Mouse (Mus musculus) midbrain, embryonic 12.5 days (tissue): ENCODE data around the gene Rfc1. TPM values are rescaled to one million over a fixed set of nuclear protein-coding genes. Genes with fewer than 3 reads are reported as not detected.

Experiments
- ATAC-seq: fragments of 200-750 bp; cut with Nextera tagmentation; 2 replicates; pipeline ENCODE4 v1.8.0; 2017; ENCODE audit warnings: low read depth, moderate TSS enrichment, moderate library complexity; ENCODE audit not compliant: low FRiP score
- H3K27ac ChIP-seq: fragments of 300-500 bp; sonication (generic); replicated peaks from 2 replicates; pipeline ENCODE4 v1.5.1; 2016; ENCODE audit warnings: mild to moderate bottlenecking
- H3K27me3 ChIP-seq: fragments of 300-500 bp; sonication (generic); 2 replicates; pipeline ENCODE4 v1.6.1; 2016; ENCODE audit warnings: mild to moderate bottlenecking
- H3K36me3 ChIP-seq: fragments of 300-500 bp; sonication (generic); 2 replicates; pipeline ENCODE4 v1.6.1; 2016
- H3K4me1 ChIP-seq: fragments of 300-500 bp; sonication (generic); 2 replicates; pipeline ENCODE4 v1.6.1; 2016
- H3K4me2 ChIP-seq: fragments of 300-500 bp; sonication (generic); replicated peaks from 2 replicates; pipeline ENCODE4 v1.6.1; 2016; ENCODE audit warnings: mild to moderate bottlenecking, moderate library complexity
- H3K4me3 ChIP-seq: fragments of 300-500 bp; sonication (generic); 2 replicates; pipeline ENCODE4 v1.5.1; 2016; ENCODE audit warnings: mild to moderate bottlenecking
- H3K9ac ChIP-seq: fragments of 300-500 bp; sonication (generic); replicated peaks from 2 replicates; pipeline ENCODE4 v1.6.1; 2016; ENCODE audit warnings: mild to moderate bottlenecking, moderate library complexity
- H3K9me3 ChIP-seq: fragments of 300-500 bp; sonication (generic); 2 replicates; pipeline ENCODE4 v1.6.1; 2016; ENCODE audit warnings: mild to moderate bottlenecking
- WGBS: fragments of 180-500 bp; shearing (Covaris S2); methylation state at CpG from one replicate; pipeline ENCODE4 v1.1.7; 2016; 5-methylcytosine and 5-hydroxymethylcytosine counted together
- polyA plus RNA-seq: library from polyadenylated mRNA; unstranded; fragments of >200 nt; fragmentation: Nextera tagmentation; extraction: Ambion mirVana; gene quantifications from 2 replicates; pipeline ENCODE4 v1.2.1, GENCODE M21; 2016

Gene Rfc1
- polyA plus RNA-seq, 1 experiment from 2014 or later: 73.5 TPM

DNA sequence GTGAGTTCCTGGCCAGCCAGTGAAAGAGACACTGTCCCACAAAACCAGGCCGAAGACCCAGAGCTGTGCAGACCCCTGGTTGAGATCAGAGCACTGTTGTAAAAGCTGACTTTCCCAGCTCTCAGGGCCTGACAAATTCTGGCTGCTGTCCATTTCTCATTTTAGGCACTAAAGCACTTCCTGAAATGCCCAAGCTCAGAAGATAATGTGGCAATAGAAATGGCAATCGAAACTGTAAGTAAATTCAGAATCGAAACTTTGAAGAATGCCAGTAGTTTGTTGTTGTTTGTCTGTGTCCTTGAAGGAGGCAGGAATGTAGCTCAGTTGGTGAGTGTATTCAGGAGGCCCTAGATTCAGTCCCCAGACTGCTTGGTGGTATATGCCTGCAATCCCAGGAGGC, 88.2 kb downstream of the Rfc1 start:
- Histone ChIP-seq H3K9me3 (no peaks in the 10 kb centered on the region), H3K9ac (no peak overlapping the region), H3K27me3 (no peaks in the 10 kb centered on the region), H3K4me1 (no peaks in the 10 kb centered on the region), H3K4me3 (no peak overlapping the region), H3K36me3 (peaks cover 26% of the 10 kb centered on the region), H3K27ac (no peak overlapping the region), H3K4me2 (no peak overlapping the region)
- 91% methylated on average over 3 of the region's 3 CpGs for WGBS
- no peak for ATAC-seq

DNA sequence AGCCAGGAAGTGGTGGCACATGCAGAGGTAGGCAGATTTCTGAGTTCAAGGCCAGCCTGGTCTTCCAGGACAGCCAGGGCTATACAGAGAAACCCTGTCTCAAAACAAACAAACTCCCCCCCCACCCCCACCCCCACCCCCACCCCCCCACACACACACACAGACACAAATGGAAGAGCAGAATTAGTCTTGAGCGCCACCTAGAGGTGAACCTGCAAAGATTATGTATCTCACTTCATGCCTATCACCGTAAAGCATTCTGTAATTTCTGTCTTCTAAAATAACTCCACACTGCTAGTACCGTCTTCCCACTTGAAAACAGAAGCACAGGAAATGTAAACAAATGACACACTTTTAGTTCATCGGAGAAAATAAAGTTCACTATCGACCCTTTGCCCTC, 92.7 kb downstream of the Rfc1 start:
- H3K27me3 ChIP-seq: no peaks in the 10 kb centered on the region
- no peak for ATAC-seq

DNA sequence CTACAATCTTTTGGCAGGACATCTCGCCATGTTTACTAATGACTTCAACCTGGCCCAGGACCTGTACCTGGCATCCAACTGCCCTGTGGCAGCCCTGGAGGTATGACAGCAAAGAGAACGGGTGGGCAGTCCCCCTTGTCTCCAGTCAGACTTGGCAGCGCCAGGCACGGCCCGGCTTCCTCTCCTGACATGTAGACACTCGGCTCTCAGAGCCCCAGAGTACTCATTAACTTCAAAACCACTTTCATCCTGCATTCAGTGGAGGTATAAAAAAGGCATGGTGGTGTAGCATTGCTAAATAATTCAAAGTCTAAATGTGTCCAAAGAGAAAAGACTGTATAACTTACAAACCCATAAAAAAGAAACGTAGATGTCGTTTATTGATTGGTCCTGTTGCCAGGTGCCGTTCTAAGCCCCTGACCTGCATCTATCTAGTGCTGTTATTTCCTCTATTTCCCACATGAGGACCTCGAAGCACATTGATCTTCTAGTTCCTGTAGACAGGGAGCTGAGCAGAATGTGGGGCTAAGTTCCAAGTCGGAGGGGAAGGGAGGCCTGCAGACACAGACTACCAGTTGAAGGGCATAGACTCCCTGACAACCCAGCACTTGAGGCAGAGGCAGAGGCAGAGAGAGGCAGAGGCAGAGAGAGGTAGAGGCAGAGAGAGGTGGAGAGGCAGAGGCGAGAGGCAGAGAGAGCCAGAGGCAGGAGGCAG, 104.0 kb downstream of the Rfc1 start:
- H3K27ac ChIP-seq: no peak overlapping the region
- H3K4me1 ChIP-seq: no peaks in the 10 kb centered on the region
- H3K36me3 ChIP-seq: peaks cover 38% of the 10 kb centered on the region
- H3K9me3 ChIP-seq: no peaks in the 10 kb centered on the region
- no peaks in the 10 kb centered on the region for H3K27me3 ChIP-seq
- no peak overlapping the region for H3K9ac ChIP-seq
- H3K4me3 ChIP-seq: no peak overlapping the region
- WGBS: 87% methylated on average over 12 of the region's 12 CpGs
- ATAC-seq: no peak
- no peak overlapping the region for H3K4me2 ChIP-seq

More for the DNA sequence above, 92.7 kb downstream of the Rfc1 start:
- 56% methylated on average over 5 of the region's 5 CpGs for WGBS
- H3K4me1 ChIP-seq: no peaks in the 10 kb centered on the region
- H3K4me3 ChIP-seq: no peak overlapping the region
- no peak overlapping the region for H3K9ac ChIP-seq
- peaks cover 10% of the 10 kb centered on the region; the same call in 1 of the 2 replicates for H3K36me3 ChIP-seq
- H3K27ac ChIP-seq: no peak overlapping the region
- H3K4me2 ChIP-seq: no peak overlapping the region
- no peaks in the 10 kb centered on the region for H3K9me3 ChIP-seq

DNA sequence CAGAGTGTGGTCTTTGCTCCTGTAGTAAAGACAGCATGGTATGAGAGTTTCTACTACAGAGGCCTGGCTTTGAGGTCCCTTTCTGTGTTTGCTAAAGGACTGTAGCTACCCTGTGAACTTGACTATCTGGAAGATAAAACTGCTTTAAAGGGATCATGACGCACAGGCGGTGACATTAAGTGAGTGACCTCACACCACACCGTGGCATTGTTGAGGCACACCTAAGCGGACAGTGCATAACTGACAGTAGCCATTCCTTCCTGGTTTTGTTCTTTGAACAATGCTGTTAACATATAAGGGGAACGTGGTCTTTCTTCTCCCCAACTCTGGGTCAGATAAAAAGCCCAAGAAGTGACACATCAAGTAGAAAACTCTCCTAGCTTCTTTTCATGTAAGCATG, 111.4 kb downstream of the Rfc1 start:
- Histone ChIP-seq H3K9ac (no peak overlapping the region), H3K4me3 (no peak overlapping the region), H3K27me3 (no peaks in the 10 kb centered on the region), H3K36me3 (peaks cover 52% of the 10 kb centered on the region), H3K4me2 (no peak overlapping the region), H3K27ac (no peak overlapping the region), H3K4me1 (no peaks in the 10 kb centered on the region), H3K9me3 (no peaks in the 10 kb centered on the region)
- WGBS: 92% methylated on average over 5 of the region's 5 CpGs
- ATAC-seq: no peak

DNA sequence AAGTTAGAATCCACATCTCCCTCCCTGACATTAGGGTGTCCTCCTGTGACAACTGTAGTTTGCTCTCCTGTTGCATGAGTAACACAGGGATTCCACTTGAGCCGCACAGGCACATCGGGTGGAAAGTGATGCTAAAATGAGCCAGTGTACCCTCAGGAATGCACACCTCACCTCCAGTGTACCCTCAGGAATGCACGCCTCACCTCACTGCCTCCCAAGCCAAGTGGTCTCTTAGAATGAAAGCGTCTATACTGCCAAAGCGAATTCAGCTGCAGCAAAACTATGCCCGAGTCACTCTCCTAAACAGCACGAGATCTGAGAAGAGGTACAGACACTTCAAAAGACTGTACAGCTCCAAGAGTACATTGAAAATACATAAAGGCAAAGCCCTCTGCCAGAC, 114.4 kb downstream of the Rfc1 start:
- no peak overlapping the region for H3K4me2 ChIP-seq
- H3K9me3 ChIP-seq: no peaks in the 10 kb centered on the region
- peaks cover 35% of the 10 kb centered on the region; the same call in 1 of the 2 replicates for H3K36me3 ChIP-seq
- no peak overlapping the region for H3K27ac ChIP-seq
- H3K4me3 ChIP-seq: no peak overlapping the region
- ATAC-seq: no peak
- H3K9ac ChIP-seq: no peak overlapping the region
- H3K27me3 ChIP-seq: no peaks in the 10 kb centered on the region
- H3K4me1 ChIP-seq: no peaks in the 10 kb centered on the region
- WGBS: 86% methylated on average over 7 of the region's 7 CpGs

DNA sequence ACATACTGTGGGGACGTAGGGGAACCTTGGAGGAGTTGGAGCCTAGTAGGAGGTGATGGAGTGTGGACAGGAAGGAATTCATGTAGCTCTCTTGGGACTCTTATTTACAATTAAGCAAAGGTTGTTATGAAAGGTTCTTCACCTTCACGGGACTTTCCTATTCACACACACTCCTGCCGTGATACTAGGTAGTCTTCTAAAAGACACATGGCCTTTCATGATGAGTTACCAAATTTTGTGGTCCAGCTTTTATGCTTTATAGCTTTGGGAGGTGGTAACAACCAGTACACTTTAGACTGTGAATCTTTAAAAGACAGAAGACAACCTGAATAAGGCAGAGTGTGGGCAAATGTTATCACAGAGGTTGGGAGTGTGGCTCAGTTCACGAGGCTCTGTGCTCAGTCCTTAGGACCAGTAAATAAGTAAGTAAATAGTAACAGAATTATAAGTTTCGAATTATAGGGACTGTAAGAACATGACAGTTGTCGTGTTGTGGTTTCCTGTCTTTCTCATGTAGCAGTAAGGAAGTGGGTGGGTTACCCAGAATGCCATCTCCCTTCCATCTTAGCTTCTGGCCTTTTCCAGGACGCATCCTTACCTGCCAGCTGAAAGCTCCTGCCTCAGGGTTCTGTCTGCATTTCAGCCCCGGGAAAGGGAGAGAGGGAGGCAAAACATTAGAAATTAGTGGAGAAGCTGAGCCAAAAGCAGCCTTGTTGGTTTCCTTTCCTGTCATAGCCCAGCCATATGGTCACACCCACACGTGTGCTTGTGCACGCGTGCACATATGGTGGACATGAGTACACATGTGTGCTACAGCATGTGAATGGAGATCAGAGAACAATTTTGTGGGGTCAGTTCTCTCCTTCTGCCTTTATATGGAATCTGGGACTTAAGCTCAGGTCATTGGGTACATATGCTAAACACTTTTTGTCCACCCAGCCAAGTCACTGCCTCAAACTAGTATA, 117.9 kb downstream of the Rfc1 start:
- H3K27ac ChIP-seq: no peak overlapping the region
- no peak for ATAC-seq
- H3K36me3 ChIP-seq: 0 out of 2 replicates have a peak, but pooled peaks cover 11% of the 10 kb centered on the region
- H3K27me3 ChIP-seq: no peaks in the 10 kb centered on the region
- 88% methylated on average over 11 of the region's 11 CpGs for WGBS
- no peak overlapping the region for H3K9ac ChIP-seq
- H3K4me3 ChIP-seq: no peak overlapping the region
- no peaks in the 10 kb centered on the region for H3K4me1 ChIP-seq
- no peak overlapping the region for H3K4me2 ChIP-seq
- no peaks in the 10 kb centered on the region for H3K9me3 ChIP-seq

DNA sequence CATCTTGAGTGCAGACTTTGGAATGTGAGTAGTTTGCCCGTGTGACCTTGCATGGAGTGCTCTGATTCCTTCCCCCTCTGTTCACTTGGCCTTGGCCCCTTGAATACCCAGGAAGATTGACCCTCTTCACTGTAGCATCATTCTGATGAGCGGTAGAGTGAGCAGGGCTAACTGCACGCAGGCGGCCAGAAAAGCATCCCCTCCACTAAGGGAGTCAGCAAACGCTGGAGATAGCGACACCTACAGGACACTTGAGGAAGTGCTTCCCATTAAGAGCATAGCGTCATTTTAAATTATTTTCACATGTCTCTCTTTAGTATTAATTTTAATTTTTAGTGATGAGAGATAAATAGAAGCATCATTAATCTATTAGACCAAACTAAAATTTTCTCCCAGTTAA, 122.1 kb downstream of the Rfc1 start:
- Histone ChIP-seq H3K27me3 (no peaks in the 10 kb centered on the region), H3K9me3 (no peaks in the 10 kb centered on the region), H3K4me3 (no peak overlapping the region), H3K4me2 (no peak overlapping the region), H3K4me1 (no peaks in the 10 kb centered on the region), H3K36me3 (no peaks in the 10 kb centered on the region), H3K9ac (no peak overlapping the region), H3K27ac (no peak overlapping the region)
- WGBS: 19% methylated on average over 7 of the region's 7 CpGs
- ATAC-seq: no peak

Other genes with a start within 250 kb of the Rfc1 start
- gene Tmem156, start 243.5 kb downstream of the Rfc1 start, polyA plus RNA-seq: 0.18 TPM in 1 of 2 replicates, not detected in the other
- gene Klhl5, start 228.1 kb downstream of the Rfc1 start, polyA plus RNA-seq: 27.2 and 29.8 TPM in 2 replicates
- 16.6 and 18.1 TPM in 2 replicates for gene Wdr19, start 136.0 kb downstream of the Rfc1 start, polyA plus RNA-seq
- not detected in 2 replicates for gene Klb, start 12.6 kb upstream of the Rfc1 start, polyA plus RNA-seq
- 717 and 736 TPM in 2 replicates for gene Rpl9, start 55.8 kb upstream of the Rfc1 start, polyA plus RNA-seq
- 61.1 and 64.1 TPM in 2 replicates for gene Lias, start 55.8 kb upstream of the Rfc1 start, polyA plus RNA-seq
- 67.7 and 69.3 TPM in 2 replicates for gene Ugdh, start 100.3 kb upstream of the Rfc1 start, polyA plus RNA-seq
- gene Gm43552, start 157.2 kb upstream of the Rfc1 start, polyA plus RNA-seq: not detected in 2 replicates
- 117 and 118 TPM in 2 replicates for gene Smim14, start 201.5 kb upstream of the Rfc1 start, polyA plus RNA-seq
- gene Ube2k, start 201.6 kb upstream of the Rfc1 start, polyA plus RNA-seq: 175 and 178 TPM in 2 replicates